Mouse (Mus musculus) heart, embryonic 11.5 days (tissue): Measurements from ENCODE around the gene Neu2. TPM values are rescaled to one million over a fixed set of nuclear protein-coding genes. Genes with fewer than 3 reads are reported as not detected.

Experiments used
- polyA plus RNA-seq: library from polyadenylated mRNA; unstranded; fragments of >200 nt; fragmentation: Nextera tagmentation; extraction: Ambion mirVana; gene quantifications from 2 replicates; pipeline ENCODE4 v1.2.1, GENCODE M21; 2014

Gene Neu2
- polyA plus RNA-seq, 1 experiment from 2014 or later, result not detected

Other genes with a start within 250 kb of the Neu2 start
- 0.26 and 0.42 TPM in 2 replicates for gene Efhd1, start 245.5 kb upstream of the Neu2 start, polyA plus RNA-seq
- gene Gigyf2, start 182.9 kb upstream of the Neu2 start, polyA plus RNA-seq, result 26.9 and 32.0 TPM in 2 replicates
- gene Kcnj13, start 115.2 kb upstream of the Neu2 start, polyA plus RNA-seq, result 0.37 and 0.54 TPM in 2 replicates
- gene Snorc, start 39.6 kb upstream of the Neu2 start, polyA plus RNA-seq, result not detected in 2 replicates
- gene Ngef, start 64.0 kb downstream of the Neu2 start, polyA plus RNA-seq, result 0.84 and 1.7 TPM in 2 replicates
- 4.3 and 5.9 TPM in 2 replicates for gene Inpp5d, start 110.4 kb downstream of the Neu2 start, polyA plus RNA-seq
- 25.1 and 30.5 TPM in 2 replicates for gene Atg16l1, start 246.0 kb downstream of the Neu2 start, polyA plus RNA-seq